In genomic region chr10:94515583-94515982, GRCm38 (mm10) we compare ENCODE assay signal across 8 mouse cellular contexts.
DNase-seq lines count a peak whose midpoint lies in the region; ATAC-seq and TF ChIP-seq lines count a peak whose summit lies in the region.

No protein-coding gene starts in this region.

- H3K36me3 ChIP-seq in heart, embryonic 14.5 days (ENCODE audit: control insufficient read depth, insufficient read depth, low read length): no peaks in the 10 kb centered on the region
- no peaks in the 10 kb centered on the region for H3K36me3 ChIP-seq in ES-Bruce4 (ENCODE audit: control insufficient read depth, insufficient read depth, low read length, poor library complexity, severe bottlenecking)
- H3K36me3 ChIP-seq in forebrain, embryonic 15.5 days: no peaks in the 10 kb centered on the region
- no peaks in the 10 kb centered on the region for H3K36me3 ChIP-seq in liver, postnatal 0 days (replicated peaks; ENCODE audit: insufficient read depth, low read length)

- peak overlapping the region; percentile 78 to 85 for H3K27ac ChIP-seq in heart, embryonic 14.5 days (replicated peaks in 1 of 2; ENCODE audit: control insufficient read depth in 1 of 2, insufficient read depth in 1 of 2, low read depth in 2 of 2, low read length in 2 of 2)
- no peak overlapping the region for H3K27ac ChIP-seq in ES-Bruce4 (ENCODE audit: insufficient read depth, low read length)
- H3K27ac ChIP-seq in forebrain, embryonic 15.5 days (replicated peaks): no peak overlapping the region
- peak overlapping the region; percentile 73 for H3K27ac ChIP-seq in liver, postnatal 0 days (ENCODE audit: low read depth)

- intact Hi-C loops in heart, postnatal 10 days (cut with DNase I): loop anchor here (1.0 to 5.0 kb wide), 5 partner anchors 47 to 107 kb away; no protein-coding TSS in a partner anchor
- intact Hi-C loops in left cerebral cortex, postnatal 4 days (cut with DNase I): loop anchor here (10.0 kb wide), 1 partner anchor 91 kb away; no protein-coding TSS in a partner anchor

- no peak for DNase-seq in heart, postnatal 10 days
- DNase-seq in liver, postnatal 0 days: no peak
- no peak for DNase-seq in adrenal gland, adult 18-20 months (ENCODE audit: low spot score in 2 of 2)
- no peak for DNase-seq in left cerebral cortex, postnatal 4 days
- DNase-seq in right cerebral cortex, adult 18-20 months: no peak

- TF ChIP-seq POLR2A in ES-Bruce4 (IDR thresholded peaks at IDR 0.05; ENCODE audit: insufficient read depth, low read length): no peak

- 1% methylated on average over 10 of the region's 10 CpGs for WGBS in heart, embryonic 14.5 days
- 2% methylated on average over 10 of the region's 10 CpGs for WGBS in forebrain, embryonic 15.5 days
- WGBS in liver, postnatal 0 days (ENCODE audit: insufficient replicate concordance): 5% methylated on average over 10 of the region's 10 CpGs

- ATAC-seq in heart, embryonic 14.5 days (ENCODE audit: insufficient number of reproducible peaks, insufficient read depth, low FRiP score, low read depth): no peak
- ATAC-seq in forebrain, embryonic 15.5 days (replicated peaks): peak; percentile 12; the same call in 1 of the 2 replicates
- no peak for ATAC-seq in liver, postnatal 0 days

- peak overlapping the region; percentile 88 for H3K4me2 ChIP-seq in heart, embryonic 14.5 days (ENCODE audit: low read length)
- H3K4me2 ChIP-seq in forebrain, embryonic 15.5 days (replicated peaks): peak overlapping the region; percentile 97
- H3K4me2 ChIP-seq in liver, postnatal 0 days (ENCODE audit: low read depth, low read length): peak overlapping the region; percentile 81

- peak overlapping the region; percentile 88 for H3K9ac ChIP-seq in heart, embryonic 14.5 days (ENCODE audit: low read length)
- H3K9ac ChIP-seq in ES-Bruce4 (ENCODE audit: low read depth, poor library complexity, severe bottlenecking): peak overlapping the region; percentile 72
- H3K9ac ChIP-seq in forebrain, embryonic 15.5 days (replicated peaks): peak overlapping the region; percentile 63
- H3K9ac ChIP-seq in liver, postnatal 0 days (replicated peaks): peak overlapping the region; percentile 69

- H3K4me1 ChIP-seq in heart, embryonic 14.5 days (ENCODE audit: control insufficient read depth in 2 of 2, insufficient read depth in 2 of 2, low read length in 2 of 2): peaks cover 11 to 12% of the 10 kb centered on the region in 2 experiments
- H3K4me1 ChIP-seq in ES-Bruce4 (ENCODE audit: control insufficient read depth, insufficient read depth, low read length): no peaks in the 10 kb centered on the region
- peaks cover 26% of the 10 kb centered on the region for H3K4me1 ChIP-seq in forebrain, embryonic 15.5 days
- peaks cover 4% of the 10 kb centered on the region; the same call in 1 of the 2 replicates for H3K4me1 ChIP-seq in liver, postnatal 0 days (ENCODE audit: insufficient read depth)

- TF ChIP-seq CTCF in ES-Bruce4 (IDR thresholded peaks at IDR 0.05; ENCODE audit: low read depth, low read length): no peak
- no peak for TF ChIP-seq CTCF in liver, postnatal 0 days (IDR thresholded peaks at IDR 0.05; ENCODE audit: low read depth)

- no peak for TF ChIP-seq EP300 in ES-Bruce4 (IDR thresholded peaks at IDR 0.05; ENCODE audit: insufficient read depth, low read depth, low read length)
- no peak for TF ChIP-seq EP300 in liver, postnatal 0 days (IDR thresholded peaks at IDR 0.05; ENCODE audit: low read depth)

- H3K4me3 ChIP-seq in heart, embryonic 14.5 days (ENCODE audit: control insufficient read depth in 1 of 2, insufficient read depth in 1 of 2, low read depth in 1 of 2, low read length in 2 of 2): peak overlapping the region; percentile 87 to 97
- peak overlapping the region; percentile 67 for H3K4me3 ChIP-seq in ES-Bruce4 (ENCODE audit: low read depth, low read length)
- peak overlapping the region; percentile 60 for H3K4me3 ChIP-seq in forebrain, embryonic 15.5 days
- H3K4me3 ChIP-seq in liver, postnatal 0 days (ENCODE audit: low read depth, low read length): peak overlapping the region; percentile 59

- H3K27me3 ChIP-seq in heart, embryonic 14.5 days (ENCODE audit: control insufficient read depth, insufficient read depth, low read length): no peaks in the 10 kb centered on the region
- no peaks in the 10 kb centered on the region for H3K27me3 ChIP-seq in ES-Bruce4 (ENCODE audit: control insufficient read depth, insufficient read depth, low read length, poor library complexity, severe bottlenecking)
- peaks cover 9% of the 10 kb centered on the region; the same call in 1 of the 2 replicates for H3K27me3 ChIP-seq in forebrain, embryonic 15.5 days
- H3K27me3 ChIP-seq in liver, postnatal 0 days (ENCODE audit: insufficient read depth, low read length): peaks cover 18% of the 10 kb centered on the region

- no peaks in the 10 kb centered on the region for H3K9me3 ChIP-seq in heart, embryonic 14.5 days (ENCODE audit: control insufficient read depth, low read length)
- H3K9me3 ChIP-seq in ES-Bruce4 (replicated peaks; ENCODE audit: control insufficient read depth, insufficient read depth, low read length, poor library complexity, severe bottlenecking): no peaks in the 10 kb centered on the region
- H3K9me3 ChIP-seq in forebrain, embryonic 15.5 days: no peaks in the 10 kb centered on the region
- H3K9me3 ChIP-seq in liver, postnatal 0 days (ENCODE audit: low read length): no peaks in the 10 kb centered on the region

Comparison
In these comparisons a context has a peak if more than half of its experiments do, and no peak if none do; other contexts are left out.
1. H3K27ac ChIP-seq: peak in heart, embryonic 14.5 days (2 of 2) and liver, postnatal 0 days (single experiment); none in ES-Bruce4 (single experiment) and forebrain, embryonic 15.5 days (single experiment).
2. Peak in every context shown above with its lines, with median percentiles within 50 percentile points of each other: H3K4me2 ChIP-seq, H3K4me3 ChIP-seq and H3K9ac ChIP-seq.